Mouse (Mus musculus): ENCODE data around the gene C9.
A peak's percentile ranks its signal among the peaks of the same experiment; 100 is the strongest.

GRCm38 (mm10) chr15:6492386-6492785 lies 47.3 kb downstream of the C9 start:
- TF ChIP-seq POLR2A (IDR thresholded peaks at IDR 0.05; ENCODE audit: insufficient read length, low read depth), result no peak
- no peak for TF ChIP-seq POLR2AphosphoS2 (IDR thresholded peaks at IDR 0.05; ENCODE audit: insufficient read length, low read depth)
- TF ChIP-seq E2F4 (IDR thresholded peaks at IDR 0.05; ENCODE audit: insufficient read depth), result no peak
- no peak for TF ChIP-seq USF1 (IDR thresholded peaks at IDR 0.05; ENCODE audit: low read depth)
- no peak for TF ChIP-seq MYOG (IDR thresholded peaks at IDR 0.05; ENCODE audit: control insufficient read depth in 1 of 3, insufficient read depth in 1 of 3, insufficient read length in 2 of 3, low read depth in 2 of 3)
- TF ChIP-seq CEBPB (IDR thresholded peaks at IDR 0.05; ENCODE audit: insufficient read depth, poor library complexity, severe bottlenecking), result no peak
- TF ChIP-seq MAX (IDR thresholded peaks at IDR 0.05; ENCODE audit: low read depth), result peak; percentile 58

Data from myocyte (in vitro differentiated cells).